Mouse (Mus musculus) neural tube, embryonic 15.5 days (tissue): ENCODE measurements around the gene Slco2a1. TPM values are rescaled to one million over a fixed set of nuclear protein-coding genes. Genes with fewer than 3 reads are reported as not detected.

ENCODE experiments used
- ATAC-seq: fragments of 200-750 bp; cut with Nextera tagmentation; 2 replicates; pipeline ENCODE4 v1.8.0; 2017; ENCODE audit warnings: mild to moderate bottlenecking, moderate TSS enrichment, moderate library complexity; ENCODE audit not compliant: low FRiP score
- H3K27ac ChIP-seq: fragments of 300-500 bp; sonication (generic); replicated peaks from 2 replicates; pipeline ENCODE4 v1.5.1; 2015; ENCODE audit warnings: mild to moderate bottlenecking, inconsistent platforms
- H3K27me3 ChIP-seq: fragments of 300-500 bp; sonication (generic); replicated peaks from 2 replicates; pipeline ENCODE4 v1.6.1; 2015; ENCODE audit warnings: inconsistent platforms
- H3K36me3 ChIP-seq: fragments of 300-500 bp; sonication (generic); 2 replicates; pipeline ENCODE4 v1.6.1; 2015; ENCODE audit warnings: inconsistent platforms
- H3K4me1 ChIP-seq: fragments of 300-500 bp; sonication (generic); 2 replicates; pipeline ENCODE4 v1.6.1; 2015; ENCODE audit warnings: inconsistent platforms
- H3K4me2 ChIP-seq: fragments of 300-500 bp; sonication (generic); 2 replicates; pipeline ENCODE4 v1.6.1; 2015; ENCODE audit warnings: inconsistent platforms, mild to moderate bottlenecking, moderate library complexity
- H3K4me3 ChIP-seq: fragments of 300-500 bp; sonication (generic); replicated peaks from 2 replicates; pipeline ENCODE4 v1.5.1; 2015; ENCODE audit warnings: mild to moderate bottlenecking, inconsistent platforms
- H3K9ac ChIP-seq: fragments of 300-500 bp; sonication (generic); replicated peaks from 2 replicates; pipeline ENCODE4 v1.6.1; 2015; ENCODE audit warnings: mild to moderate bottlenecking, inconsistent platforms
- H3K9me3 ChIP-seq: fragments of 300-500 bp; sonication (generic); replicated peaks from 2 replicates; pipeline ENCODE4 v1.6.1; 2016; ENCODE audit warnings: inconsistent platforms
- WGBS: fragments of 180-500 bp; shearing (Covaris S2); methylation state at CpG from one replicate; pipeline ENCODE4 v1.1.7; 2015; ENCODE audit warnings: mixed read lengths; 5-methylcytosine and 5-hydroxymethylcytosine counted together
- polyA plus RNA-seq: library from polyadenylated mRNA; unstranded; fragments of >200 nt; fragmentation: Nextera tagmentation; extraction: Ambion mirVana; gene quantifications from 2 replicates; pipeline ENCODE4 v1.2.1, GENCODE M21; 2015

Slco2a1 gene
- polyA plus RNA-seq, 1 experiment from 2014 or later, result 2.6 TPM

DNA sequence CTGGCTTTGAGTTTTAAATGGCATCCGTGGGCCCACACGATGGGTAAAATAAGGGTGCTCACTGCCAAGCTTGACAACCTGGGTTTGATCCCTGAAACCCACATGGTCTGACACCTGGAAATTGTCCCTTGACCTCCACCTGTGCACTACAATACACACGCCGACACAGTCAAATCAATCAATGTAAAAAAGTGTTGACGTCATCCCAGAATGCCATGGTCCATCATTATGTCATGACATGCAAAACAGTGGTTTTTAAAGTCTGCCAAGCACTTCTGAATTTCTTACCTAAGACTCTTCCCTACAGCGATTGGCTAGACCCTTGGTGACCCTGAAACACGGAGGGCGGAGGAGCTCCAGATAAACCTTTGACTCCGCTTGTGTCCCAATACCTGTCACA lies 23.9 kb upstream of the Slco2a1 start:
- H3K27me3 ChIP-seq, result no peaks in the 10 kb centered on the region
- 97% methylated on average over 9 of the region's 9 CpGs for WGBS
- no peak for ATAC-seq
- H3K36me3 ChIP-seq, result no peaks in the 10 kb centered on the region
- no peak overlapping the region for H3K4me3 ChIP-seq
- no peak overlapping the region for H3K9ac ChIP-seq
- H3K27ac ChIP-seq, result no peak overlapping the region
- no peak overlapping the region for H3K4me2 ChIP-seq
- H3K4me1 ChIP-seq, result no peaks in the 10 kb centered on the region
- H3K9me3 ChIP-seq, result no peaks in the 10 kb centered on the region

DNA sequence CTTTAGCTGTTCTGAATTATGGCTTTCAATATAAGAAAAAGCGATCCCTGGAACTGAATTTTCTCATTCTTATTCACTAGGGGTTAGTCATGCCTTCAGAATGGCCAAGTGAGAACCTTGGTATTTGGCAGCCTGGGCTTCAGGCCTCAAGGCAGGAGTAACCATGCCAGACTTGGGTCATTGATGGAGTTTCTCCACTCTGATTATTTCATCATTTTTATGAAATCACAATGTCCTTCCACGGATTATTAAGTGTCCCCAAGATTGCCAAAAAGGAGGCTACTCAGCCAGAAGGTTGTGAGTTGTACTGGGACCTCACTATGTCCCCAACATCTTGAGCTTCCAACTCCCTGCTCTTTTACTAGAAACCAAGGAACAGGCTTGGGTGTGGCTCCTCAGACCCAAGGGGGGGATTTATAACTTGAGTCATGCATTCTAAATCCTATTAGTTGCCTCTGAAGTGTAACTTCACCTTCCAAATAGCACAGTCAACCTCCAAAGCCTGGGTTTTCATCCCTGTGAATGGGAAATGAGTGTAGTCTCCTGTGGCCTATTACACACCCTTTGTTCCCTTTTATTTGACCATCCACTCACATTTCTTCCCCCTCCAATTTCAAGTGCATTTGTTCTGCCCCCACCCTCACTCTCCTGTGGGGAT lies 16.0 kb upstream of the Slco2a1 start:
- ATAC-seq, result no peak
- no peaks in the 10 kb centered on the region for H3K27me3 ChIP-seq

DNA sequence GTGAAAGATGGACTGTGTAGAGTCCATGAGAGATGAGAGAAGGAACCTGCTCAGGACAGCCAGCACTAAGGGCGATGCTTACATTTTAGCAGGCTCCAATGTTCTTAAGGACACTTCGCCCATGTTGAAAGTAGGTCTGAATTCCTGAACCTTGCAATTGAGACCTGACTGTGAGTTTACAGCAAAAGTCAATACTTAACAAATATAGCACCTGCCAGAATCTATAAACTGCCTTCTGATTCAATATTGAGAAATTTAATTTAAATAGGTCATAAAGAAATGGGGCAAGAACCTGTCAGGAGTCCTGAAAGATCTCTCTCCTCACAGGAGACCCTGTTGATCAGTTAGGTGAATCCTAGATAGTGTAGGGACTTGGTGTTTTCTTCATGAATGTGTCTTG lies 12.6 kb upstream of the Slco2a1 start:
- no peaks in the 10 kb centered on the region for H3K9me3 ChIP-seq
- no peaks in the 10 kb centered on the region for H3K27me3 ChIP-seq
- ATAC-seq, result no peak
- H3K4me1 ChIP-seq, result no peaks in the 10 kb centered on the region; the same call in 1 of the 2 replicates
- H3K9ac ChIP-seq, result no peak overlapping the region
- no peak overlapping the region for H3K4me2 ChIP-seq
- no peaks in the 10 kb centered on the region for H3K36me3 ChIP-seq
- WGBS, result 76% methylated on average over 2 of the region's 2 CpGs
- no peak overlapping the region for H3K4me3 ChIP-seq
- no peak overlapping the region for H3K27ac ChIP-seq

More for the DNA sequence above, 16.0 kb upstream of the Slco2a1 start:
- H3K4me3 ChIP-seq, result no peak overlapping the region
- H3K9ac ChIP-seq, result no peak overlapping the region
- H3K9me3 ChIP-seq, result no peaks in the 10 kb centered on the region
- WGBS, result 73% methylated on average over 2 of the region's 2 CpGs
- H3K4me2 ChIP-seq, result no peak overlapping the region
- H3K36me3 ChIP-seq, result no peaks in the 10 kb centered on the region
- H3K27ac ChIP-seq, result no peak overlapping the region
- no peaks in the 10 kb centered on the region; the same call in 1 of the 2 replicates for H3K4me1 ChIP-seq

DNA sequence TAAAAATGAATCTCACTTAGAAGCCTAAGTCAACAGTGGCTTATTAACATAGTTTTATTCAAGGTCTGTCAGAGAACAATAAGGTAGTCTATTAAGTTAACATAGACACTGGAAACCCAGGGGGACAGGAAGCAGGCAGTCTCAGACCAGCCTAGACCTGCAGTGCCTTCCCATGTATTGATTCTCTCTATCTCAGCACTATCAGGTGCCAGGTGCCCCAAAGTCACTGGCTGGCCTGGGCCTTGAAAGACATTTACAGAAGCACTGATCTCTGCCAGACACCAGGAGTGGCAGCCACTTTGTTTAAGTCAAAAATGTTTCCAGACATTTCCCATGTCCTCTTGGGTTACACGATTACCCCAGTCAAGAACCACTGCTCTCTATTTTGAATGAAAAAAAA lies 11.4 kb upstream of the Slco2a1 start:
- no peak overlapping the region for H3K4me3 ChIP-seq
- 92% methylated on average over 1 of the region's 1 CpGs for WGBS
- no peaks in the 10 kb centered on the region; the same call in 1 of the 2 replicates for H3K4me1 ChIP-seq
- no peak overlapping the region for H3K27ac ChIP-seq
- H3K9ac ChIP-seq, result no peak overlapping the region
- H3K27me3 ChIP-seq, result no peaks in the 10 kb centered on the region
- no peaks in the 10 kb centered on the region for H3K9me3 ChIP-seq
- no peak overlapping the region for H3K4me2 ChIP-seq
- ATAC-seq, result no peak
- no peaks in the 10 kb centered on the region for H3K36me3 ChIP-seq

DNA sequence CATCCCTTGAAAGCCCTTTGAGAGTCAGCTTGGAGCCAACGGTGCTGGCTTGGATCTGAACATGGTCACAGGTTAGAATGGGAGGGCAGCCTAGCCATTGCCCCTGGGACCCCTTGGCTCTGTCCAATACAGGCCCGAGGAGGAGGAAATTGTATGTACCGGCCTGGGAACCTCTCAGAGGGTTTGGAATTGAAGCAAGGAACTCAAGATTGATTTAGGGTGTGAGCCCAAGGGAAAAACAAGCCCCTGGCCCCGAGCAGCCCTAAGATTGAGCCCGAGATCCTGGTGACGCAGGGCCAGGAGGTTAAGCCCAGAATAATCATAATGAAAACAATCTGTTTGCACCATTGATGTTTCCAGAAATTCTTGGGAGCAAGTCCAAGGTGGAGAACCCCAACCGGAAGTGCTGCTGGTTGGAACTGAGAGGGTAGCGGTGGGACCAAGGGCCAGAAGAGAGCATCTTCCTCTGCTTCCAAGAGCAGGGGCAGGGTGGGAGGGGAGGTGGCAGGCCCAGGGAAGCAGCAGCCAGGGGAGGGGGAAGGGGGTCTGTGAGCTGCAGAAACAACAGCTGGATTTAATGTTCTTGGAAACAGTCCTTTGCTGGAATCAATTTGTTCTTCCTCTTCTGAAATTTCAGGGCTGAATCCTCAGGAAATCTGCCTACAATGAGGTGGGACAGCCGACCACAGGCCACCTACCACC lies 10.6 kb upstream of the Slco2a1 start:
- H3K36me3 ChIP-seq, result no peaks in the 10 kb centered on the region
- WGBS, result 80% methylated on average over 9 of the region's 9 CpGs
- no peak overlapping the region for H3K9ac ChIP-seq

DNA sequence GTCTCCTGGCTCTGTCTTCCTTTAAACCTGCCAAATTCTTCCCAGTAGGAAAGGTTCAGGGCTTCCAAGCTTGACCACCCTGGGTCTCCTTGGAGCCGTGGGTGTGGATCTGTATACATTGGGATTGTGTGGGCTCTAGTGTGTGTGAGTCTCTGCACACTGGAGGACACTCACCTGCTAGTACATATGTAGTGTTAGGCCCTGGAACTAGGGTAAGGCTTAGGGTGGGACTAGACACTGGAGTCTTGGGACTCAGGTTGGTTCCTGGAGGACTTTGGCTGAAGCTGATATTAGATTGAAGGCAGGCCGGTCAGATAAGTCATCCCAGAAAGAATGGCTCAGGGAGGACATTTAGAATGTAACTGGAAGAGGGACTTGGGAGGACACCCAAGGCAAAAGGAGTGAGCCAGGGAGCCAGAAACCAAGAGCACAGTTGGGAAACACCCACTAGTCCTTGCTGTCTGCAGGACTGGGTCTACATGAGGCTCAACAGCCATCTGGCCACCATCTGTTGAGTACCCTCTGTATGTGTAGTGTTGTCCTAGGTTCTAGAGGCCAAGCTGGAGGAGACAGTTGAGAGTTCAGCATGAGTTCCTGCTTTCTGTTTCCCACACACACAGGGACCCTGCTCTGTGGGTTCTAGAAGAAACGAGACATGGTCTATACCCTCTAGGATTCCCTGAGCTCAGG lies 9.4 kb upstream of the Slco2a1 start:
- H3K4me2 ChIP-seq, result no peak overlapping the region
- WGBS, result 91% methylated on average over 3 of the region's 3 CpGs
- no peaks in the 10 kb centered on the region for H3K9me3 ChIP-seq
- H3K27ac ChIP-seq, result no peak overlapping the region
- no peaks in the 10 kb centered on the region for H3K27me3 ChIP-seq
- H3K9ac ChIP-seq, result no peak overlapping the region
- H3K36me3 ChIP-seq, result no peaks in the 10 kb centered on the region
- no peaks in the 10 kb centered on the region for H3K4me1 ChIP-seq
- no peak for ATAC-seq
- no peak overlapping the region for H3K4me3 ChIP-seq

More for the DNA sequence above, 10.6 kb upstream of the Slco2a1 start:
- no peak for ATAC-seq
- H3K4me1 ChIP-seq, result no peaks in the 10 kb centered on the region; the same call in 1 of the 2 replicates
- no peaks in the 10 kb centered on the region for H3K27me3 ChIP-seq
- H3K4me3 ChIP-seq, result no peak overlapping the region
- H3K27ac ChIP-seq, result no peak overlapping the region
- no peaks in the 10 kb centered on the region for H3K9me3 ChIP-seq
- H3K4me2 ChIP-seq, result no peak overlapping the region

DNA sequence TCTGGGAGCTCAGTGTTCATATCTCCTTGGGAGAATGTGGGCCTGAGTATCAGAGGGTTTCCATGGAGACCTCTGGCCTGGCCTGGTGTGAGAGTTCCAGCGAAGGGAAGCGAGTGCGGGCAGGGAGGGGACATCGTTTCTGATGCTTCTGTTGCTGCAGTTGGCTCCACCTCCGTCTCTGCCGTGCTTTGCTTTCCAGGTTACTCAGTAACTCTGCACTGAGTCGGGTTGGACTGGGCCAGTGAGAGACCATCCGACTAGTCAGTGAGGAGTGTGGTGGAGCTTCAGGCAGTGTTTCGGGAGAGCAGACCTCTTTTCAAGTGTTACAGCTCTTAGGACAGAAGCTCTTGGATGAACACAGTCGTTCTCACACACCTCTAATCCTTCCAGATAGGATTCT lies 8.6 kb upstream of the Slco2a1 start:
- no peak for ATAC-seq
- no peaks in the 10 kb centered on the region for H3K4me1 ChIP-seq
- 51% methylated on average over 10 of the region's 10 CpGs for WGBS
- H3K9me3 ChIP-seq, result no peaks in the 10 kb centered on the region
- no peaks in the 10 kb centered on the region for H3K27me3 ChIP-seq
- no peak overlapping the region for H3K9ac ChIP-seq
- no peaks in the 10 kb centered on the region for H3K36me3 ChIP-seq
- no peak overlapping the region for H3K4me3 ChIP-seq
- no peak overlapping the region for H3K27ac ChIP-seq
- H3K4me2 ChIP-seq, result no peak overlapping the region

DNA sequence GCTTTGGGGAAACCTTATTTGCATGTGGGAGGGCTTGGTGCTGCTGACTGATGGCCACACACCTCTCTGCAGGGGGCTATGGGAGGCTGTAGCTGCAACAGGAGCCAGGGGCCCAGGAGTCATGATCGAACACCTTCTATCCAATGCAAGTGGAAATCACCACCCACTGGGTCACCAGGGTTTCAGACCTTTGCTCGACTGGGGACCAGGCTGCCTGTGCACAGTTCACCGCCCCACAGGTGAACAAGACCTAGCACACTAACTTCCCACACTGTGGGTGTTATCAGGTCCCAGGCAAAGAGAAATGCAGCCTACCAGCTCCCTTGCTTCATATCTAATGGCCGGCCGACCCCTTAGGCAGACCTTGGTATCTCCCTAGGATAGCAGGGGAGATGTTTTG lies 8.1 kb upstream of the Slco2a1 start:
- Histone ChIP-seq H3K9me3 (no peaks in the 10 kb centered on the region), H3K4me3 (no peak overlapping the region), H3K36me3 (no peaks in the 10 kb centered on the region), H3K4me2 (no peak overlapping the region), H3K27me3 (no peaks in the 10 kb centered on the region), H3K4me1 (no peaks in the 10 kb centered on the region), H3K9ac (no peak overlapping the region), H3K27ac (no peak overlapping the region)
- ATAC-seq, result no peak
- WGBS, result 90% methylated on average over 5 of the region's 5 CpGs

DNA sequence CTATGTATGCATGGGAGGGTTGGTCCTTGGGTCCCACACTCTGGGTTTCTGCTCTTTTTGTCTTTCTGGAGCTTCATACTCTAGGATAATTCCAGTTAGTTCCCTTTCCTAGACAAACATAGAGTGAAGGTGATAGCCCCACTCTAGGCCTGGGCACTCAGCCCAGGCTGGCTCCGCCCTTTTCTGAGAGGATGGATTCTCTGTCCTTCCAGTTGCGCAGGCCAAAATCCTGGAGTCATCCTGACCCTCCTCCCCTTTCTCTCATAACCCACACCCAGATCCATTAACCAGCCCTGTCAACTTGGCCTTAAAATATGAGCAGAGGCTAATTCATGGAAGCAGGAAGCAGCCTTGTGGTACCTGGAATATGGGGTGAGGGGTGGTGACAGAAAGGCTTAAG lies 6.7 kb upstream of the Slco2a1 start:
- H3K27ac ChIP-seq, result no peak overlapping the region
- ATAC-seq, result no peak
- H3K4me3 ChIP-seq, result no peak overlapping the region
- no peaks in the 10 kb centered on the region for H3K9me3 ChIP-seq
- no peaks in the 10 kb centered on the region for H3K36me3 ChIP-seq
- no peak overlapping the region for H3K4me2 ChIP-seq
- no peaks in the 10 kb centered on the region for H3K4me1 ChIP-seq
- no peaks in the 10 kb centered on the region for H3K27me3 ChIP-seq
- WGBS, result 93% methylated on average over 2 of the region's 2 CpGs
- no peak overlapping the region for H3K9ac ChIP-seq

DNA sequence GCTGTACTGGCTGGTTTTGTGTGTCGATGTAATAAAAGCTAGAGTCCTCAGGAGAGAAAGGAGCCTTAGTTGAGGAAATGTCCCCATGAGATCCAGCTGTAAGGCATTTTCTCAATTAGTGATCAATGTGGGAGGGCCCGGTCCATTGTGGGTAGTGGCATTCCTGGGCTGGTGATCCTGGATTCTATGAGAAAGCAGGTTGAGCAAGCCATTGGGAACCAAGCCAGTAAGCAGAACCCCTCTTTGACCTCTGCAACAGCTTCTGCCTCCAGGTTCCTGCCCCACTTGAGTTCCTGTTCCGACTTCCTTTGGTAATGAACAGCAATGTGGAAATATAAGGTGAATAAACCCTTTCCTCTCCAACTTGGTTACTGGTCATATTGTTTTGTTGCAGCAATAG lies 6.1 kb upstream of the Slco2a1 start:
- Histone ChIP-seq H3K9ac (no peak overlapping the region), H3K27me3 (no peaks in the 10 kb centered on the region), H3K4me2 (no peak overlapping the region), H3K27ac (no peak overlapping the region), H3K4me3 (no peak overlapping the region), H3K4me1 (no peaks in the 10 kb centered on the region), H3K9me3 (no peaks in the 10 kb centered on the region), H3K36me3 (no peaks in the 10 kb centered on the region)
- ATAC-seq, result no peak
- 80% methylated on average over 3 of the region's 3 CpGs for WGBS

DNA sequence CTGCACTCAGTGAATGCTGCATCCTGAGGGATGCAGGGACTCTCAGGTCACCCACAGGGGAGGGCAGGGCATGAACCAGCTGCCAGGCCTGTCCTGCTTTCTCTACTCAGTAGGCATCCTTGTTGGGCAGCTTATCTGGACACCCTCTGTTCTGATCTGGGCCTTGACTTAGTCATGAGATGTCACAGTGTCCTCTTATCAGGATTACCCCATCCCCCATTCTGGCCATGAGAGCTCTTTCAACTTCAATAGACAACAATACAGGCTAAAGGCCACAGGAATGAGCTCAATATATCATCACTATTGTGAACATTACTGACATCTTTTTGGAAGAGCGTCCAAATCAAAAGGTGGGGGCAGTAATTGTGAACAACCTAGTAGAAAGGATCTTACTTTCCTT lies 3.4 kb upstream of the Slco2a1 start:
- Histone ChIP-seq H3K36me3 (no peaks in the 10 kb centered on the region), H3K9ac (no peak overlapping the region), H3K4me2 (no peak overlapping the region), H3K27ac (no peak overlapping the region), H3K9me3 (no peaks in the 10 kb centered on the region), H3K4me1 (peaks cover 5% of the 10 kb centered on the region), H3K27me3 (no peaks in the 10 kb centered on the region), H3K4me3 (no peak overlapping the region)
- 72% methylated on average over 1 of the region's 1 CpGs for whole genome bisulfite sequencing
- no peak for ATAC-seq

DNA sequence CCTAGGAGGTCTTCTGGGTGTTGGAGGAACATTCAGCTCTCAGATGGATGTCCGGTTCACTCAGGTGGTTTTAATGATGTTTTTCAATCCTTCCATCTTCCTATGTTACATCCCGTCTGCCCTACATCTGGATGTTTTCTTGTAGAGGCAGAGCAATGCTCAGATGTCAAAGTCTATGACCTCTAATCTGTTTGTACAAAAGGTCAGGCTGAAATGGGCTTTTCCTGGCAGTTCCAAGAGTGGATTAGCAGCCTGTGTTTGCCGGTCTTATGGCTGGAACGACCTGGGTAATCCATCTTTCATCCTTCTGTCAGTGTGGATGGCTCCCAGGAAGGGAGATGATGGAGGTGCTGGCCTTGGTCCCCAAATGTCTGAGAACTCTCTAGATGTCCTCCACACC lies 2.6 kb upstream of the Slco2a1 start:
- peaks cover 13% of the 10 kb centered on the region for H3K4me1 ChIP-seq
- ATAC-seq, result no peak
- H3K27me3 ChIP-seq, result no peaks in the 10 kb centered on the region
- no peak overlapping the region for H3K27ac ChIP-seq
- H3K4me2 ChIP-seq, result no peak overlapping the region
- no peak overlapping the region for H3K4me3 ChIP-seq
- H3K36me3 ChIP-seq, result no peaks in the 10 kb centered on the region
- WGBS, result 70% methylated on average over 4 of the region's 4 CpGs
- no peak overlapping the region for H3K9ac ChIP-seq
- H3K9me3 ChIP-seq, result no peaks in the 10 kb centered on the region
